Mouse (Mus musculus) kidney, postnatal 0 days (tissue): ENCODE data around the gene Acot10. TPM values are rescaled to one million over a fixed set of nuclear protein-coding genes. Genes with fewer than 3 reads are reported as not detected.
"Not testable (repeated sequence)": the region's sequence is repeated elsewhere in the genome, so short reads cannot be mapped to it uniquely, and the experiment has no call there.

Experiments
- ATAC-seq: fragments of 200-750 bp; cut with Nextera tagmentation; replicated peaks from 2 replicates; pipeline ENCODE4 v1.8.0; 2017; ENCODE audit warnings: low read depth, moderate number of reproducible peaks, moderate TSS enrichment, moderate library complexity; ENCODE audit not compliant: low FRiP score
- DNase-seq: peaks from one replicate; pipeline ENCODE4 v3.0.0-alpha.2; 2016; ENCODE audit warnings: low spot score
- H3K27ac ChIP-seq: fragments of 300-500 bp; sonication (generic); 2 replicates; pipeline ENCODE4 v1.5.1; 2014; ENCODE audit warnings: mild to moderate bottlenecking
- H3K27me3 ChIP-seq: fragments of 300-500 bp; sonication (generic); 2 replicates; pipeline ENCODE4 v1.6.1; 2014; ENCODE audit warnings: low read length, mixed read lengths; ENCODE audit not compliant: insufficient read depth
- H3K36me3 ChIP-seq: fragments of 300-500 bp; sonication (generic); 2 replicates; pipeline ENCODE4 v1.6.1; 2014; ENCODE audit warnings: low read length, mixed read lengths; ENCODE audit not compliant: insufficient read depth
- H3K4me1 ChIP-seq: fragments of 300-500 bp; sonication (generic); replicated peaks from 2 replicates; pipeline ENCODE4 v1.6.1; 2014; ENCODE audit warnings: antibody characterized with exemption, low read length, mixed read lengths; ENCODE audit not compliant: insufficient read depth
- H3K4me2 ChIP-seq: fragments of 300-500 bp; sonication (generic); 2 replicates; pipeline ENCODE4 v1.6.1; 2014; ENCODE audit warnings: mild to moderate bottlenecking, low read length, moderate library complexity, mixed read lengths
- H3K4me3 ChIP-seq: fragments of 300-500 bp; sonication (generic); replicated peaks from 2 replicates; pipeline ENCODE4 v1.5.1; 2014; ENCODE audit warnings: low read depth, low read length
- H3K9ac ChIP-seq: fragments of 300-500 bp; sonication (generic); 2 replicates; pipeline ENCODE4 v1.6.1; 2014; ENCODE audit warnings: low read depth, low read length
- H3K9me3 ChIP-seq: fragments of 300-500 bp; sonication (generic); replicated peaks from 2 replicates; pipeline ENCODE4 v1.6.1; 2016; ENCODE audit warnings: low read length, inconsistent platforms, mixed read lengths
- CTCF ChIP-seq: IDR thresholded peaks from 2 replicates; pipeline ENCODE4 v1.5.1; 2016; ENCODE audit warnings: antibody characterized with exemption, low read depth, mild to moderate bottlenecking, moderate library complexity
- WGBS: fragments of 180-500 bp; shearing (Covaris S2); extraction: QIAGEN DNeasy Blood & Tissue Kit; methylation state at CpG from one replicate; pipeline ENCODE4 v1.1.7; 2014; 5-methylcytosine and 5-hydroxymethylcytosine counted together
- polyA plus RNA-seq: library from polyadenylated mRNA; unstranded; fragments of >200 nt; fragmentation: Nextera tagmentation; extraction: Ambion mirVana; gene quantifications from 2 replicates; pipeline ENCODE4 v1.2.1, GENCODE M21; 2015

The Acot10 gene
- polyA plus RNA-seq, result 0.17 and 0.26 TPM in 2 replicates

- DNase-seq, result no peak
- WGBS, result 90% methylated on average over 10 of the region's 10 CpGs
- no peak within 1 kb of the TSS for H3K4me3 ChIP-seq
These were observed at the start of gene Acot10 for GRCm38 (mm10) chr15:20666650-20667049. Acot10 (minus strand) TSS chr15:20666750.

GRCm38 (mm10) chr15:20711859-20712258, 45.3 kb upstream of the Acot10 start:
- no peaks in the 10 kb centered on the region for H3K9me3 ChIP-seq
- ATAC-seq, result no peak
- DNase-seq, result no peak
- no peaks in the 10 kb centered on the region for H3K27me3 ChIP-seq
- no peak overlapping the region for H3K9ac ChIP-seq
- H3K4me1 ChIP-seq, result no peaks in the 10 kb centered on the region
- 73% methylated on average over 4 of the region's 4 CpGs for WGBS
- no peak overlapping the region for H3K4me2 ChIP-seq
- no peak overlapping the region for H3K27ac ChIP-seq
- H3K36me3 ChIP-seq, result no peaks in the 10 kb centered on the region
- no peak overlapping the region for H3K4me3 ChIP-seq
- no peak for TF ChIP-seq CTCF

More at GRCm38 (mm10) chr15:20666650-20667049, at the start of gene Acot10:
- ATAC-seq, result no peak
- Histone ChIP-seq H3K36me3 (no peaks in the 10 kb centered on the region), H3K4me2 (no peak within 1 kb of the TSS), H3K4me1 (no peaks in the 10 kb centered on the region), H3K27me3 (no peaks in the 10 kb centered on the region), H3K9ac (no peak within 1 kb of the TSS), H3K27ac (no peak within 1 kb of the TSS), H3K9me3 (no peaks in the 10 kb centered on the region)
- TF ChIP-seq CTCF, result no peak

- 84% methylated on average over 5 of the region's 5 CpGs for WGBS
- no peak for TF ChIP-seq CTCF
- Histone ChIP-seq H3K9ac (no peak overlapping the region), H3K36me3 (no peaks in the 10 kb centered on the region), H3K4me3 (no peak overlapping the region), H3K27ac (no peak overlapping the region), H3K4me2 (no peak overlapping the region), H3K9me3 (no peaks in the 10 kb centered on the region), H3K27me3 (no peaks in the 10 kb centered on the region), H3K4me1 (no peaks in the 10 kb centered on the region)
- ATAC-seq (no peak), DNase-seq (no peak)
These were observed 29.7 kb upstream of the Acot10 start for GRCm38 (mm10) chr15:20696229-20696628.

- ATAC-seq (no peak), DNase-seq (no peak)
These were observed 17.6 kb upstream of the Acot10 start for GRCm38 (mm10) chr15:20684200-20684599.

GRCm38 (mm10) chr15:20682719-20683118, 16.2 kb upstream of the Acot10 start:
- Histone ChIP-seq H3K9ac (no peak overlapping the region), H3K36me3 (no peaks in the 10 kb centered on the region), H3K4me3 (no peak overlapping the region), H3K27me3 (no peaks in the 10 kb centered on the region), H3K9me3 (no peaks in the 10 kb centered on the region), H3K27ac (no peak overlapping the region), H3K4me1 (no peaks in the 10 kb centered on the region), H3K4me2 (no peak overlapping the region)
- no peak for TF ChIP-seq CTCF
- WGBS, result 45% methylated on average over 2 of the region's 2 CpGs
- no peak for ATAC-seq
- DNase-seq, result no peak

More at GRCm38 (mm10) chr15:20684200-20684599, 17.6 kb upstream of the Acot10 start:
- H3K4me1 ChIP-seq, result no peaks in the 10 kb centered on the region
- TF ChIP-seq CTCF, result no peak
- no peak overlapping the region for H3K9ac ChIP-seq
- WGBS, result 83% methylated on average over 5 of the region's 5 CpGs
- H3K4me3 ChIP-seq, result no peak overlapping the region
- H3K9me3 ChIP-seq, result no peaks in the 10 kb centered on the region
- H3K4me2 ChIP-seq, result no peak overlapping the region
- H3K27ac ChIP-seq, result no peak overlapping the region
- no peaks in the 10 kb centered on the region for H3K27me3 ChIP-seq
- no peaks in the 10 kb centered on the region for H3K36me3 ChIP-seq

GRCm38 (mm10) chr15:20669507-20669906, 3.0 kb upstream of the Acot10 start:
- not testable (repeated sequence) for H3K9ac ChIP-seq, H3K4me3 ChIP-seq, H3K4me1 ChIP-seq, H3K4me2 ChIP-seq, H3K36me3 ChIP-seq, ATAC-seq, H3K9me3 ChIP-seq, H3K27ac ChIP-seq, H3K27me3 ChIP-seq, DNase-seq
- WGBS, result 40% methylated on average over 2 of the region's 2 CpGs

GRCm38 (mm10) chr15:20667989-20668388, 1.4 kb upstream of the Acot10 start:
- Histone ChIP-seq H3K27ac (no peak overlapping the region), H3K9me3 (no peaks in the 10 kb centered on the region), H3K4me2 (no peak overlapping the region), H3K4me3 (no peak overlapping the region), H3K27me3 (no peaks in the 10 kb centered on the region), H3K4me1 (no peaks in the 10 kb centered on the region), H3K36me3 (no peaks in the 10 kb centered on the region), H3K9ac (no peak overlapping the region)
- ATAC-seq (no peak), DNase-seq (no peak)
- TF ChIP-seq CTCF, result no peak
- 72% methylated on average over 1 of the region's 1 CpGs for WGBS
